Mouse (Mus musculus) embryonic facial prominence, embryonic 14.5 days (tissue): ENCODE data around the gene Galns. TPM values are rescaled to one million over a fixed set of nuclear protein-coding genes. Genes with fewer than 3 reads are reported as not detected.

ENCODE experiments used
- ATAC-seq: fragments of 200-750 bp; cut with Nextera tagmentation; 2 replicates; pipeline ENCODE4 v1.8.0; 2017; ENCODE audit warnings: low read depth, moderate number of reproducible peaks, moderate TSS enrichment
- DNase-seq: peaks from one replicate; pipeline ENCODE4 v3.0.0-alpha.2; 2015; ENCODE audit warnings: low spot score
- H3K27ac ChIP-seq: fragments of 300-500 bp; sonication (generic); replicated peaks from 2 replicates; pipeline ENCODE4 v1.5.1; 2014; ENCODE audit warnings: low read depth, mild to moderate bottlenecking, low read length, moderate library complexity
- H3K27me3 ChIP-seq: fragments of 300-500 bp; sonication (generic); replicated peaks from 2 replicates; pipeline ENCODE4 v1.6.1; 2014; ENCODE audit warnings: low read length; ENCODE audit not compliant: control insufficient read depth, insufficient read depth
- H3K36me3 ChIP-seq: fragments of 300-500 bp; sonication (generic); 2 replicates; pipeline ENCODE4 v1.6.1; 2014; ENCODE audit warnings: low read length, mixed read lengths; ENCODE audit not compliant: control insufficient read depth, insufficient read depth
- H3K4me1 ChIP-seq: fragments of 300-500 bp; sonication (generic); 2 replicates; pipeline ENCODE4 v1.6.1; 2014; ENCODE audit warnings: antibody characterized with exemption, low read length; ENCODE audit not compliant: control insufficient read depth, insufficient read depth
- H3K4me2 ChIP-seq: fragments of 300-500 bp; sonication (generic); 2 replicates; pipeline ENCODE4 v1.6.1; 2014; ENCODE audit warnings: low read depth, mild to moderate bottlenecking, low read length, moderate library complexity, mixed read lengths
- H3K4me3 ChIP-seq: fragments of 300-500 bp; sonication (generic); 2 replicates; pipeline ENCODE4 v1.5.1; 2014; ENCODE audit warnings: low read depth, mild to moderate bottlenecking, low read length
- H3K9ac ChIP-seq: fragments of 300-500 bp; sonication (generic); 2 replicates; pipeline ENCODE4 v1.6.1; 2014; ENCODE audit warnings: low read depth, mild to moderate bottlenecking, low read length, moderate library complexity, mixed read lengths
- H3K9me3 ChIP-seq: fragments of 300-500 bp; sonication (generic); 2 replicates; pipeline ENCODE4 v1.6.1; 2016; ENCODE audit warnings: low read length; ENCODE audit not compliant: control insufficient read depth
- WGBS: fragments of 180-500 bp; shearing (Covaris S2); extraction: QIAGEN DNeasy Blood & Tissue Kit; methylation state at CpG from one replicate; pipeline ENCODE4 v1.1.7; 2014; 5-methylcytosine and 5-hydroxymethylcytosine counted together
- polyA plus RNA-seq: library from polyadenylated mRNA; unstranded; fragments of >200 nt; fragmentation: Nextera tagmentation; extraction: Ambion mirVana; gene quantifications from 2 replicates; pipeline ENCODE4 v1.2.1, GENCODE M21; 2014

The Galns gene
- polyA plus RNA-seq, 1 experiment from 2014 or later = 13.1 TPM

- peaks cover 11% of the 10 kb centered on the region for H3K4me1 ChIP-seq
- peak overlapping the region; percentile 79 for H3K4me3 ChIP-seq
- H3K36me3 ChIP-seq = no peaks in the 10 kb centered on the region
- H3K27ac ChIP-seq = peak overlapping the region; percentile 63; the same call in 1 of the 2 replicates
- peak; percentile 6; the same call in 1 of the 2 replicates for ATAC-seq
- H3K9ac ChIP-seq = peak overlapping the region; percentile 74
- peak overlapping the region; percentile 91 for H3K4me2 ChIP-seq
- DNase-seq = peak; percentile 12
- H3K27me3 ChIP-seq = no peaks in the 10 kb centered on the region
- H3K9me3 ChIP-seq = no peaks in the 10 kb centered on the region
- WGBS = 2% methylated on average over 19 of the region's 20 CpGs
Measured at GRCm38 (mm10) chr8:122610612-122611277, 518 bp downstream of the Galns start.

GRCm38 (mm10) chr8:122610209-122610608 lies 1.1 kb downstream of the Galns start:
- Histone ChIP-seq H3K27ac (no peak overlapping the region), H3K9me3 (no peaks in the 10 kb centered on the region), H3K4me3 (no peak overlapping the region), H3K9ac (peak overlapping the region; percentile 74), H3K36me3 (no peaks in the 10 kb centered on the region), H3K4me2 (peak overlapping the region; percentile 91), H3K27me3 (no peaks in the 10 kb centered on the region), H3K4me1 (peaks cover 11% of the 10 kb centered on the region)
- no peak for ATAC-seq
- 56% methylated on average over 4 of the region's 4 CpGs for WGBS
- no peak for DNase-seq

- no peak overlapping the region for H3K27ac ChIP-seq
- no peaks in the 10 kb centered on the region for H3K36me3 ChIP-seq
- no peak overlapping the region for H3K4me2 ChIP-seq
- no peak for DNase-seq
- peaks cover 4% of the 10 kb centered on the region; the same call in 1 of the 2 replicates for H3K4me1 ChIP-seq
- ATAC-seq = no peak
- no peaks in the 10 kb centered on the region for H3K9me3 ChIP-seq
- H3K27me3 ChIP-seq = no peaks in the 10 kb centered on the region
- 86% methylated on average over 11 of the region's 12 CpGs for WGBS
- no peak overlapping the region for H3K4me3 ChIP-seq
- no peak overlapping the region for H3K9ac ChIP-seq
Measured at GRCm38 (mm10) chr8:122606810-122607209, 4.5 kb downstream of the Galns start.

- Histone ChIP-seq H3K27me3 (no peaks in the 10 kb centered on the region), H3K9me3 (no peaks in the 10 kb centered on the region), H3K9ac (no peak overlapping the region), H3K4me1 (no peaks in the 10 kb centered on the region; the same call in 1 of the 2 replicates), H3K36me3 (no peaks in the 10 kb centered on the region), H3K4me2 (no peak overlapping the region), H3K27ac (no peak overlapping the region), H3K4me3 (no peak overlapping the region)
- DNase-seq = no peak
- WGBS = 65% methylated on average over 4 of the region's 4 CpGs
- no peak for ATAC-seq
Measured at GRCm38 (mm10) chr8:122605367-122605766, 5.9 kb downstream of the Galns start.

- H3K4me2 ChIP-seq = no peak overlapping the region
- WGBS = 75% methylated on average over 1 of the region's 1 CpGs
- H3K27ac ChIP-seq = no peak overlapping the region
- DNase-seq (no peak), ATAC-seq (no peak)
- H3K4me1 ChIP-seq = no peaks in the 10 kb centered on the region
- no peaks in the 10 kb centered on the region for H3K36me3 ChIP-seq
- H3K9me3 ChIP-seq = no peaks in the 10 kb centered on the region
- no peak overlapping the region for H3K4me3 ChIP-seq
- no peak overlapping the region for H3K9ac ChIP-seq
- H3K27me3 ChIP-seq = no peaks in the 10 kb centered on the region
Measured at GRCm38 (mm10) chr8:122604640-122605039, 6.6 kb downstream of the Galns start.

GRCm38 (mm10) chr8:122600666-122601065 lies 10.6 kb downstream of the Galns start:
- ATAC-seq (no peak), DNase-seq (no peak)
- H3K9ac ChIP-seq = no peak overlapping the region
- H3K4me2 ChIP-seq = no peak overlapping the region
- H3K36me3 ChIP-seq = peaks cover 5% of the 10 kb centered on the region; the same call in 1 of the 2 replicates
- WGBS = 93% methylated on average over 9 of the region's 9 CpGs
- H3K27me3 ChIP-seq = no peaks in the 10 kb centered on the region
- no peak overlapping the region for H3K4me3 ChIP-seq
- H3K9me3 ChIP-seq = no peaks in the 10 kb centered on the region
- no peak overlapping the region for H3K27ac ChIP-seq
- no peaks in the 10 kb centered on the region for H3K4me1 ChIP-seq

- no peak overlapping the region for H3K27ac ChIP-seq
- H3K36me3 ChIP-seq = peaks cover 5% of the 10 kb centered on the region; the same call in 1 of the 2 replicates
- WGBS = 47% methylated on average over 4 of the region's 4 CpGs
- no peaks in the 10 kb centered on the region for H3K9me3 ChIP-seq
- H3K9ac ChIP-seq = no peak overlapping the region
- DNase-seq (no peak), ATAC-seq (no peak)
- no peak overlapping the region for H3K4me2 ChIP-seq
- H3K4me1 ChIP-seq = no peaks in the 10 kb centered on the region
- no peak overlapping the region for H3K4me3 ChIP-seq
- no peaks in the 10 kb centered on the region for H3K27me3 ChIP-seq
Measured at GRCm38 (mm10) chr8:122596031-122596430, 15.2 kb downstream of the Galns start.

GRCm38 (mm10) chr8:122593783-122594507 lies 17.3 kb downstream of the Galns start:
- no peaks in the 10 kb centered on the region for H3K4me1 ChIP-seq
- no peaks in the 10 kb centered on the region for H3K9me3 ChIP-seq
- DNase-seq (no peak), ATAC-seq (no peak)
- peaks cover 5% of the 10 kb centered on the region; the same call in 1 of the 2 replicates for H3K36me3 ChIP-seq
- WGBS = 77% methylated on average over 19 of the region's 19 CpGs
- no peak overlapping the region for H3K4me2 ChIP-seq
- no peak overlapping the region for H3K27ac ChIP-seq
- no peak overlapping the region for H3K9ac ChIP-seq
- no peaks in the 10 kb centered on the region for H3K27me3 ChIP-seq
- no peak overlapping the region for H3K4me3 ChIP-seq
